Mouse (Mus musculus) right cerebral cortex, postnatal 14 days (tissue): Measurements from ENCODE around the gene Gm6401.
"Not testable (repeated sequence)": the region's sequence is repeated elsewhere in the genome, so short reads cannot be mapped to it uniquely, and the experiment has no call there.

Experiments
- DNase-seq: peaks from one replicate; pipeline ENCODE4 v3.0.0; 2022

The Gm6401 gene

GRCm38 (mm10) chr14:41967827-41968226 is at the start of gene Gm6401:
TSS of gene Gm6401 (minus strand) at chr14:41967927.
- DNase-seq: not testable (repeated sequence)

GRCm38 (mm10) chr14:41983225-41983624 is 15.5 kb upstream of the Gm6401 start, which contains the start of gene Gm3543:
TSS of gene Gm3543 (minus strand) at chr14:41983325.
- not testable (repeated sequence) for DNase-seq

- DNase-seq: not testable (repeated sequence)
Measured at GRCm38 (mm10) chr14:41968596-41968995, 869 bp upstream of the Gm6401 start.

GRCm38 (mm10) chr14:41964095-41964494 is 3.6 kb downstream of the Gm6401 start:
- not testable (repeated sequence) for DNase-seq

- DNase-seq: not testable (repeated sequence)
Measured at GRCm38 (mm10) chr14:41943695-41944094, 24.0 kb downstream of the Gm6401 start, which contains the start of gene 1700024B05Rik. TSS of gene 1700024B05Rik (plus strand) at chr14:41943995.

GRCm38 (mm10) chr14:41924649-41925048 is 43.1 kb downstream of the Gm6401 start, which contains the start of gene 1700049E17Rik1:
TSS of gene 1700049E17Rik1 (plus strand) at chr14:41924949.
- not testable (repeated sequence) for DNase-seq
